Mouse (Mus musculus) Patski (cell line): ENCODE measurements around the gene Cfap46. TPM values are rescaled to one million over a fixed set of nuclear protein-coding genes. Genes with fewer than 3 reads are reported as not detected.
"Not testable (repeated sequence)": the region's sequence is repeated elsewhere in the genome, so short reads cannot be mapped to it uniquely, and the experiment has no call there.

Experiments used
- ATAC-seq: fragments of 100-300 bp; one replicate; pipeline ENCODE4 v1.8.0; 2021
- CTCF ChIA-PET: fragments of 350-600 bp; sonication (Branson Sonifier 250); formaldehyde crosslinking; loops from one replicate; lab custom pipeline; 2022; ENCODE audit warnings: inconsistent platforms; lab: Charles Lee
- POLR2A ChIA-PET: fragments of 350-600 bp; sonication (Branson Sonifier 250); formaldehyde crosslinking; loops from one replicate; lab custom pipeline; 2022; ENCODE audit warnings: antibody characterized with exemption, inconsistent platforms; lab: Charles Lee
- DNase-seq: peaks from one replicate; pipeline ENCODE4 v3.0.0-alpha.2; 2011; ENCODE audit warnings: low read depth, low spot score
- H3K27me3 ChIP-seq: fragments of 371-371 bp; one replicate; pipeline ENCODE4 v1.5.1; 2021
- CTCF ChIP-seq: fragments of 100-300 bp; IDR thresholded peaks from one replicate; pipeline ENCODE4 v1.5.1; 2021
- in situ Hi-C: fragments of 300-500 bp; cut with MboI; formaldehyde crosslinking; loops from 3 replicates; pipeline ENCODE4 v1.11.1; 2018; ENCODE audit warnings: low pct_unique_long_range_greater_than_20kb, mixed read lengths
- polyA plus RNA-seq: library from polyadenylated mRNA; unstranded; gene quantifications from one replicate; pipeline ENCODE4 v1.2.3, GENCODE M21; 2021

The Cfap46 gene
- polyA plus RNA-seq, 1 experiment from 2014 or later, result 4.2 TPM

DNA sequence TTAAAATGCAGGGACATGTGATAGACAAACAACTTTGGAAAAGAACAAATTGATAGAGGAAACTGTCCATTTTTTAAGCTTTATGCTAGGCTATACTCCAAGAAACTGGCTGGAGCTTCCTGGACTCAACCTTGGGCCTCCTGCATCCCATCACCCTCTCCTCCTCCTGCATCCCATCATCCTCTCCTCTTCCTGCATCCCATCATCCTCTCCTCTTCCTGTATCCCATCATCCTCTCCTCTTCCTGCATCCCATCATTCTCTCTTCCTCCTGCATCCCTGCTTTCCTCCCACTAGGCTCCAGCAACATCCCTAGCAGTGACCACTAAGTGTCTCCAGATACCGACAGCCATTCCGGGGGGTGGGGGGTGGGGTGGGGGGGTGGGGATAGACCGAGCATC lies 7.2 kb downstream of the Cfap46 start:
- DNase-seq (no peak), ATAC-seq (no peak)
- TF ChIP-seq CTCF, result no peak
- in situ Hi-C loops, result no loop called here
- ChIA-PET CTCF (no interaction called here), POLR2A (no interaction called here)
- H3K27me3 ChIP-seq, result no peaks in the 10 kb centered on the region

DNA sequence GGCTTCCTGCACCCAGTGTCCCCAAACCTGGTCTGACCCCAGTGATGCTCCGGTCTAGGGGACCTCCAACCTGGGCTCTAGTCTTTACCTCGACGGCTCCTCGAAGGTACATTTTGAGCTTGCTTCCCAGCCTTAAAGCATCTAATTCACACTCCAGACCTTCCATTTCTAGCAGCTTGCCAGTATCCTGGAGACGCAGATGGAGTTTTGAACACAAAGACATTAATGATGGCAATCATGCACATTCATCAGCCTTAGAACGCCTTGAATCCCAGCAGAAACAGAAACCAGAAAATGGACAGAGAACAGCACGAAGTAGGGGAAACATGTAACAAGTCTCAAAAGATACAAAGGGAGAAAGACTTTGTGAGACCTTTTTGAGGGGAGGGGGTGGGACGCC lies 16.7 kb downstream of the Cfap46 start:
- POLR2A ChIA-PET, result interaction anchor here (0.7 kb wide), 1 partner anchor 324 kb away, joined by 15 read pairs; no protein-coding TSS in a partner anchor

DNA sequence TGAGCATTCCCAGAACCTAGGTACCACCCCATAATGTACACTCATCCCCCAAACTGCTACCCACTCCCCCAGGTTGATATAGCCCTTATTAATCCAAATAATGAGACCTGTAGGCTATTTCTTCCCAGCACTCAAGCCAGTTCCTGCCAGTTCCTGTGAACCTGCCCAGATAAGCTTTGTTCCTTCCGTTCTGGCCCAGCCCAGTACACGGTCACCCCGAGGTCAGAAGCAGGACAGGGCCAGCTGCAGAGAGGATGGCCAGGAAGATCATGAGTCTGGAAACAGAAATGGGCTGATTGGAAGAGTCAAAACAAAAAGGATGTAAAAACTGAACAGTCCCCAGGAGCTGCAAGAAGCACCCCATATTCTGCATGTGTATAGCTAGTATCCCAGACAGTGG lies 20.3 kb downstream of the Cfap46 start:
- ChIA-PET POLR2A (no interaction called here), CTCF (interaction anchor here (1.1 to 2.3 kb wide), 2 partner anchors 15 to 49 kb away, joined by 3 to 6 read pairs; no protein-coding TSS in a partner anchor)
- DNase-seq, result no peak
- no peak for ATAC-seq
- H3K27me3 ChIP-seq, result no peaks in the 10 kb centered on the region
- in situ Hi-C loops, result no loop called here
- TF ChIP-seq CTCF, result no peak

More for the DNA sequence above, 16.7 kb downstream of the Cfap46 start:
- no peak for TF ChIP-seq CTCF
- in situ Hi-C loops, result no loop called here
- ATAC-seq (no peak), DNase-seq (no peak)
- CTCF ChIA-PET, result no interaction called here
- H3K27me3 ChIP-seq, result no peaks in the 10 kb centered on the region

DNA sequence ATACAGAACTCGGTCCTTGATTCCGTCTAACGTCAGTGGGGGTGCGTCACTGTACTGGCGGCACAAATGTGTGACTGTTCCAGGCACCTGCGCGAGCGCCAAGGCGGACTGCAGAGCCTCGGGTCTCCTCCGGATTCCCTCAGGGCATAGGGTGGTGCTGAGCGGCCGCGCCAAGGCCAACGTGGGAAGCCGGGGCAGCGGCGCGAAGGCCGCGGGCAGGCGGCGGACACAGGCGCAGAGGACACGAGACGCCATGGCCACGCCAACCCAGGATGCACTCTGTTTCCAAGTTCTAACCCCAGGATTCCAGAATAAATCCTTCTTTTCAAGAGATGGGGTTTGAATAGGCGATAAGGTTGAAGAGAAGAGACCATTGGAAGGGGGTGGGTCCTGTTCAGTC lies 23.7 kb downstream of the Cfap46 start:
- CTCF ChIA-PET, POLR2A ChIA-PET, DNase-seq, ATAC-seq, in situ Hi-C loops, H3K27me3 ChIP-seq: not testable (repeated sequence)

- peaks cover 3% of the 10 kb centered on the region for H3K27me3 ChIP-seq
- TF ChIP-seq CTCF, result no peak
- CTCF ChIA-PET, result no interaction called here
- ATAC-seq (no peak), DNase-seq (no peak)
- in situ Hi-C loops, result loop anchor here (5.0 to 10.0 kb wide), 2 partner anchors 33 to 415 kb away; partner anchors contain the start of gene Cfap46
- POLR2A ChIA-PET, result no interaction called here
Observed at GRCm38 (mm10) chr7:139649698-139650097, 33.9 kb downstream of the Cfap46 start.

- peak; percentile 47 for ATAC-seq
- ChIA-PET CTCF (interaction anchor here (0.9 to 2.4 kb wide), 3 partner anchors 15 to 57 kb away, joined by 3 to 6 read pairs (median 5); no protein-coding TSS in a partner anchor), POLR2A (no interaction called here)
- in situ Hi-C loops, result loop anchor here (5.0 to 10.0 kb wide), 2 partner anchors 34 to 417 kb away; partner anchors contain the start of gene Cfap46
- peaks cover 3% of the 10 kb centered on the region for H3K27me3 ChIP-seq
- DNase-seq, result peak; percentile 34
- peak; percentile 95 for TF ChIP-seq CTCF
Observed at GRCm38 (mm10) chr7:139648107-139648824, 35.4 kb downstream of the Cfap46 start.

DNA sequence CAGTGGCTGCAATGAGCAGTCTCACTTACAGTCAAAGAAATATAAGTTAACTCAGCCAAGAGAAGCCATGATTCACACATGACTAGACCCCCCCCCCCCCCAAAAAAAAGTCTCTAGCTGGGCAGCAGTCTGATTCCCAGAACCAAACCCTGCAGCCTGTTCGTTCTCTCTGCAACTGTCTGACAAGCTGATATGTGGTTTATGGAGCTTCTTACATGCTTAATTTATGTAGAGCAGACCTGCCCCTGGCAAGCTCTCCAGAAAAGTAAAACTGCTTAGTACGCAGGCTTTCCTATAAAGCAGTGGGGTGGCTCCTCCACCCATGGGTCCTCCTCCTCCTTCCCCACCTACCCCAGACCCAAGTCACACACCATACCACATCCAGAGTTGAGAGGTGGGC lies 50.2 kb downstream of the Cfap46 start:
- no peak for TF ChIP-seq CTCF
- ATAC-seq, result no peak
- ChIA-PET CTCF (no interaction called here), POLR2A (no interaction called here)
- DNase-seq, result no peak
- in situ Hi-C loops, result no loop called here
- H3K27me3 ChIP-seq, result peaks cover 8% of the 10 kb centered on the region

DNA sequence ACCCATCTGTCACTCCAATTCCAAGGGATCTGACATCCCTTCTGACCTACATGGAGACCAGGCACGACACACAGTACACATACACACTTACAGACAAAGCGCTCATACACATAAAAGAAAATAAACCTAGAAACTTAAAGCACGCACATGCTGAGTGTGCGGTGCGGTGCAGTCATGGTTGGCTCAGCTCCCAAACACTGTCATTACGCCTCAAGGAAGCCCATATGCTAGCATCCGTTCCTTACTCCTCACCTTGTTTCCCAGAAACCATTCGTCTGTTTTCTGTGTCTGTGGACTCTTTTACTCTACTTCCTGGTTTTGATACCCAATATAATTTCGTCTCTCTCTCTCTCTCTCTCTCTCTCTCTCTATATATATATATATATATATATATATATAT lies 58.5 kb downstream of the Cfap46 start:
- DNase-seq (no peak), ATAC-seq (no peak)
- in situ Hi-C loops, result no loop called here
- CTCF ChIA-PET, result no interaction called here
- POLR2A ChIA-PET, result no interaction called here
- TF ChIP-seq CTCF, result no peak
- peaks cover 14% of the 10 kb centered on the region for H3K27me3 ChIP-seq

DNA sequence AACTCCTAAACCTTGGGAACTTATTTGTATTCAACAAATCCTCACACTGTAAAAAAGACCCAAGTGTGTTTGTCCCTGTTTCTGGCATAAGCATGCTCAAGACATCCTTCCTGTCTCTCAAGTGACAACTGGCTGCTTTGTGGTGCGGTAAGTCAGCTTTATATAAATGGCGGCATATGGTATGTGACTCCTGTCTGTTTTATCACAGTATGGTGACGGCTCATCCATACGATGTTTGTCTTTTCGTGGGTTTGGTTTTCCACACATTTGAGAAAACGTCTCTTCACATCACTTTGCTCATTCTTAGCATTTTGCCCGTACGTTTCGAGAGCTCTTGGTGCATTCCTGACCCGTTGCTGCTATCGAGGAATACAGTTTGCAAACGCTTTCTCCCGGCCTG lies 61.0 kb downstream of the Cfap46 start:
- no peak for TF ChIP-seq CTCF
- ChIA-PET CTCF (no interaction called here), POLR2A (interaction anchor here (0.6 kb wide), 1 partner anchor 359 kb away, joined by 3 read pairs; no protein-coding TSS in a partner anchor)
- DNase-seq (no peak), ATAC-seq (no peak)
- peaks cover 14% of the 10 kb centered on the region for H3K27me3 ChIP-seq
- in situ Hi-C loops, result no loop called here

DNA sequence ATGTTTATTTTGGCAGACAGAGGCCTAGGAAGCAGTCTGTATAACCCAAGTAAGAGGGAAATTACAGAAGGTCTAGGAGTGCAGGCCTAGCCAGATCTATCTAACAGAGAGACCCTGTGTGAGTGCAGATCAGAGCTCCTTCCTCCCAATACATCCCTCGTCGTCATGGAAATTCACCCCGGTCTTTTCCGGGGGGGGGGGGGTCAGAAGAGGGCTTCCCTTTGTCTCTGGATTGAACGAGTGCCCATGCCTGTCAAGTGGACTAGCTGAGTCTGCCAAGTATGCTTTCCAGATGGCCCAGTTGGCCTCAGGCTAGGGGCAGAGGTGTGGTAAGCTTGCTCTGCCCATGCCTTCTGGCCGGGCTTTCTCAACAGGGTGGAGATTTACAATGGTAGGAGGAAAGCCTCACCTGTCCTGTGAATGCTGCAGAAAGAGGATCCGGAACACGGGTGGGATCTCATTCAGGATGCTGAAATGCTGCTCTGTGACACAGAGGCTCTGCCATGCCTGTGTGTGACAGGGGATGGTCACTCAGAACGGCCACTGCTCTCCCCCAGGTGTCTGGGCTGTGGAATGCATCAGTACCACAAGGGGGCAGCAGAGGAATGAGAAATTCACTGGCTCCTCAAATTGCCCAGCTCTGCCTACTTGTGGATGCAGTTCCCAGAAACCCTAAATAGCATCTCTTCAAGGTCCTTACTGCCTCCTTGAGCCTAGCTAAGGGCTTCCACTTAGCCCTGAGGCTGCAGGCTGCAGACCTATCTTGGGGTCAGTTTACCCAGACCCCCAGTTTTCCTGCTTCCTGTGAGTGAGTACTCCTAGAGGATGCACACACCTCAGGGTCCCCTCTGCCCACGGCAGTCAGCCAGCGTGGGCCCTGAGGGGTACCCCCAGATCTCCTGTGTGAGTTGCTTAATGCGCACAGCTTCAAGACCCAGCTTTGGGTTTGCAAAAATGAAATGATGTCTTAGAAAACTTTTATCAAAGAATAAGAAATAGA lies 67.5 kb downstream of the Cfap46 start:
- in situ Hi-C loops, result no loop called here
- TF ChIP-seq CTCF, result peak; percentile 92
- H3K27me3 ChIP-seq, result peaks cover 15% of the 10 kb centered on the region
- ATAC-seq, result peak; percentile 77
- CTCF ChIA-PET, result interaction anchor here (0.7 to 2.1 kb wide), 8 partner anchors 10 to 286 kb away, joined by 3 to 6 read pairs (median 4); no protein-coding TSS in a partner anchor
- POLR2A ChIA-PET, result no interaction called here
- DNase-seq, result peak; percentile 12
